Mouse (Mus musculus) olfactory bulb, adult 2 months (tissue): ENCODE data around the gene Mpst.

ENCODE experiments used
- CTCF ChIP-seq: fragments of 200-500 bp; IDR thresholded peaks from 2 replicates; pipeline ENCODE4 v1.5.1; 2012; ENCODE audit warnings: low read depth, mild to moderate bottlenecking, low read length, moderate library complexity; ENCODE audit not compliant: insufficient read depth
- POLR2A ChIP-seq: fragments of 200-500 bp; IDR thresholded peaks from 2 replicates; pipeline ENCODE4 v1.6.1; 2012; ENCODE audit warnings: mild to moderate bottlenecking, low read depth, low read length, moderate library complexity; ENCODE audit not compliant: insufficient read depth

DNA sequence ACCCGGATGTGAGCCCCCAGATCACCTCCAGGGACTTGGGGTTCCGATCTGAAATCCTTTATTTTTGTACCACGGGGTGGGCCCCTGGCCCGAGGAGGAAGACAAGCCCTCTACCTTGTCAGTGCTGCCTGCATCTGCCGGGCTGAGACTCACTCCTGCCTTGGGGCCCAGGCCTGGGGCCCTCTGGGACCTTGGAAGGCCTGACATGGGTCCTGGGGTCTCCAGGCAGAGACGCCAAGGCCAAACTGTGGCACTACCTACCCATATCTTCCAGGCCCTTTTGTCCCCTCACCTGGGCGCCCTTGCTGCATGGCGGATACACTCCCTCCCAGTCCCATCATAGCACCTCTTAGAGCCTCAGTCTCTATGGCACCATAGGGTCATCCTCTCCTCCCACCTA lies 32.3 kb downstream of the Mpst start:
- TF ChIP-seq POLR2A, result no peak
- TF ChIP-seq CTCF, result no peak
